Mouse (Mus musculus) monocyte, adult 5-6 weeks (primary cell): Measurements from ENCODE around the gene Rin2. TPM values are rescaled to one million over a fixed set of nuclear protein-coding genes. Genes with fewer than 3 reads are reported as not detected.
A peak's percentile ranks its signal among the peaks of the same experiment; 100 is the strongest.

ENCODE experiments used
- ATAC-seq: fragments of 153-309, 156-312 bp; replicated peaks from 2 replicates; pipeline ENCODE4 v1.8.0; 2017; ENCODE audit warnings: mild to moderate bottlenecking; ENCODE audit not compliant: low TSS enrichment, insufficient number of reproducible peaks, severe bottlenecking, poor library complexity, low FRiP score
- total RNA-seq: library from RNA; stranded (forward); fragments of 200-1000, 200-491, 200-594 nt; gene quantifications from 3 replicates; pipeline ENCODE4 v1.2.3, GENCODE M21; 2017

Rin2 gene
- total RNA-seq, 1 experiment from 2014 or later, result 46.6 TPM

DNA sequence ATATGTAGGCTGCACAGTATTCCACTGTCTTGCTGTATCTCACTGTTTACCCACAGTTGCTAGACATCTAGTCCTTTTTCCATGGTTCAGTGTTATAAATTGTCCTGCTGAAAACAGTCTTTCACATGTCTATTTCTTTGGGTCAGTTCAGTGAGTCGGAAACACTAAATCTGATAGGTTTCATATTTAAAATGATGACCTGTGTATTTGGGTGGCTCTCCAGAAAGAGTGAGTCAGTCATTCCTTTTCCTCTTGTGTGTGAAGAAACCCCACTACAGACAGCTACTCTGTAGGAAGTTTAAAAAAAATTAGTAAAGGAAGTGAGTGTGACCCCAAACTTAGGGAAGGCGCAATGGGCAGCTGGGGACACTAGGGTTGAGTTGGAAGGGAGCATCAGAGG lies 133.2 kb downstream of the Rin2 start:
- ATAC-seq, result no peak

DNA sequence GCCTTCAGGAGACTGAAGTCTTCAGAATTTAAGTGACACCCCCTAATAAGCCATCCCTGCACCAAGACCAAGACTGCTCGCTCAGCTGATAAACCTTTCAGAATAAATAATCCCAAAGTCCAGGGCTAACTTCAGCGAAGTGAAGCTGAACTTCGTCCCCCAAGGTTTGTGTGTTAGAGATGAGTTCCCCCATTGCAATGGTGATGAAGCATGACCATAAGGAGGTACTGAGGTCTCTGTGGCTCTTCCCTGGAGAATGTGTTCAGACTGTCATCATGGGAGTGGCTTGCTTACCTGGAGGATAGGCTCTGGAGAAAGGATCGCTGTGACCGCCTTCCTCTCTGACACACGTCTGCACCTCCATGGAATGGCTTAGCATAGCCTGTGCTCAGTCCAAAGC lies 133.7 kb downstream of the Rin2 start:
- ATAC-seq, result no peak

DNA sequence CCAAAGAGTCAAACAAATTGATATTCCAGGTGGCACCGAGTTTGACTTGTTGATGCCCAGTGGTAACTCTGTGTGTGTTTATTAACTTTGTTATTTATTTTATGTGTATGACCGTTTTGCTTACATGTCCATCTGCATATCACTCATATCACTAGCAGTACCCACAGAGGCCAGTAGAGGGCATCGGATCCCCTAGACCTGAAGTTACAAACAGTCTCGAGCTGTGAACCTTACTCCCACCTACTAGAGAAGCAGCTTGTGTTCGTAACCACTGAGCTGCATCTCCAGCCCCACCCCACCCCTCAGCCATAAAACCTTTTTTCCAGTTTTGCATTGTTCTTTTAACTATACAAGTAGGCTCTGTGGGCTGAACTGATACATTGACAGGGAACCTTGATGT lies 135.7 kb downstream of the Rin2 start:
- peak; percentile 38; the same call in 1 of the 2 replicates for ATAC-seq

DNA sequence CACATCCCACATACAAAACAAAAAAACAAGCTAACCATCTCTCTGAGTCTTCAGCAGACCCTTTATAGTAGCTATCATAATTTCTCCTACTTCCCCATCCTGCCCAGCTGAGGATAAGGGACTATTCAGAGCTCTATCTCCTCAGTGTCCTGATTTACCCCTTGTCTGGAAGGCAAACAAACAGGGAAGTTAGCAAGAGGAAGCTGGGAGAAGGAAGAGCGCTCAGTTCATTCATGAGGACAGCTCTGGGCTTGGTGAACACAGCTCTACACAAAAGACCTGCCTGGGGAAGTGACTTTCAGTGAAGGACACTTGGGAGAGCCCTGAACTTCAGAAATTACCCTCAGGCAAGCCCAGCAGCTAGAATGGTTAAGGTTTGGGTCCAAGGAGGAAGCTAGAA lies 137.8 kb downstream of the Rin2 start:
- peak; percentile 58 for ATAC-seq

DNA sequence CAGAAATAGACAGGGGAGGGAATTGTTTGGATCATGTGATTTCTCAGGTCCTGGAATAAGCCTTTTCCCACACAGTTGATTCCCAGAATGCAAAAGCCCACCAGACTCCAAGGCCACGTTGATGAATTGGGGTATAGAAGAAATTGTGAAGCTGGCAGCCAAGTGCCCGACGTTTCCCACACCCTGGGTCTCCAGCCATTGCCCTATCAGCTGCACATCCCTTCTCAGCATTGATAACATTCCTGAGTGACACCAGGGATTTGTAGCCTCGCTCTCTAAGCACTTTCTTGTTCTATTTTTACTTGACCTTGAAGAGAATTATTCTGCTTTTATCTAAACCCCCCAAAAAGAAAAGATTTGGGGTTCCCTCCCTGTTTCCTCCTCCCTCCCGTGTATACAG lies 142.2 kb downstream of the Rin2 start:
- no peak for ATAC-seq

DNA sequence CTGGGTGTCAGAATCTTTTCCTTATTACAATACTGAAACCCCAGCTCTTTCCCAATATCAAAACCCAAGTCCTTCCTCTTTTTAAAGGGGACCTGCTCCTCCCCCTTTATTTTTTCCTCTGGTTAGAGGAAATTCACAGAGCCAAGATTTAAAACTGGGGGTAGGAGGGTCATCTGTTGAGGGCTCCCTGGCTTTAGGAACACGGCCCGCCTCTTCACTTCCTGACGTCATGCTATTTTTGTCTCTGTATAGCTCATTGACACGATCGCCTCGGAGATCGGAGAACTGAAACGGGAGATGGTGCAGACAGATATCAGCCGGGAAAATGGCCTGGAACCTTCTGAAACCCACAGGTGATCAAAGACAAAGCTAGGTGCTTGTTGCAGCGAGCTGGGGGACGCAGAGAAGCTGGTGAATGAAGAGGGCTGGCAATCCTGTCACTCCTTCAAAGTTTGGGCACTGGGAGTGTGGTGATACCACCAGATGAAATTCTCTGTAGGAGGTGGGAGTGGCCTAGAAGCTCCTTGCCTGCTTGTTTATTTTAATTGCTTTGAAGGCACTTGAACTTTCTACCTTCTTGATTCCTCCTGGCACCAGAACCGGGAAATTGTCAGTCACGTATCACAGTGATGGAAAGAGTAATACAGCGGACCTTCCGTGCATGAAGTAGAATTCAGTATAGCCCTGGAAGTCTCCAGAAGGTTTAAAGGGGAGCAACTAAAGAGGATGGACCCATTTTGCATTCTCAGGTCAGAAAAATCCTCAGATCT lies 147.2 kb downstream of the Rin2 start:
- peak; percentile 80 for ATAC-seq

DNA sequence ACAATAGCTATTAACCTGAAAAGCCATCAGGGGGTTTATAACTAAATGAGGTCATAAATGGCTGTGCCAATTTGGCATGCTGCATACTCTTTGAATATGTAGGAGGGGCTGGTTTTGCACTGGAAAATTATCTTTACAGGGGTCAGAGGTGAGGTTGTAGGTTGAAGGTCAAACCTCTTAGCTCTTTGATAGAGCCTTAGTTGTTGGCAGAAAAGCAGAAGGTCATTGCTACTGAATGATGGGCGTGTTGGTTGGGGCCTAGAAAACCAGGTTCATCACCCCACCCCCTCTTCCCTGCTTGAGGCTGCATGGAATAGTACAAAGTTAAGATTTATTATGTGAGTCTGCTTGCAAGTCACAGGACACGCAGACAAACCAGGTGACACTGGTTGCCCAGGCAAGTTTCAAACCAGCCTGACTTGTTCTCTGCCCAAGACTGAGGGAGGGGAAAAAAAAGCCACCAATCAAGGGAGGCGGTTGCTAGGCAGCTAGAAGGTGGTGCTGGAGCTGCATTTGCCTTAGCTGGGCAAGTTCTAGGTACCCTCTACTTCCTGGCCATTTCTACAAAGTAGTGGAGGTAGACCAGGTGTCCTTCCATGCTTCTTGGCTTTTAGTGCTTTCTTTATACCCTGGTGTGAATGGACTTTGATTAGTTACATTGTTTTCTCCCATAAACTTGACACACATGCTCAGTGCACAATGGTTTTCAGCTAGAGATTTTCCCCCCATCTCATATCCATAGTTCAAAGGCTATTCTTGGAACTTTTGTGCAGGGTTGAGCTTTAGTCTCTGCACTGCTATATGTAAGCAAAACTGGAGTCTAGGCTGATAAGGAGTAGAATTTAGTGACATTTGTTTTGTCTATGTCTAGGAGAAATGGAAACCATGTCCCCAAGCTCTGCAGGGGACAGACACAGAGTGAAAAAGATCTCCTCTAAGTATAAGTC lies 148.0 kb downstream of the Rin2 start:
- ATAC-seq, result peak; percentile 58

DNA sequence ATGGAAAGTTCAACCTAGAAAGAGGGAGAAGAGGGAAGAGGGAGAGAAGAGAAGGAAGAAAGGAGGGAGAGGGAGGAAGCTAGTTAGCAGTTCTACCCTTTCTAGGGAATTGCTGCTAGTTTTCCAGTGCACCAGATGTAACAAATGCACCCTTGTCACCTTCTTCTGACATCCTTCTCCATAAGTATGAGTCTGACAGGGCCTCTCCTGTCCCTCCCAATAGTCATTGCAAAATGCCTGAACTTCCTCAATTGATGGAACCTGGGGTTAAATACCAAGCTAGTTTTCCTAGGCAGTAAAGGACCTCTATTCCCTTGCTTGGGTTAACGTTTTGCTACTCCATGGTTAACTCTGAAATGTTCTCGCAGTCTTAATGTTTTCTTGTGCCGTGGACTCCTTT lies 149.7 kb downstream of the Rin2 start:
- peak; percentile 47 for ATAC-seq

DNA sequence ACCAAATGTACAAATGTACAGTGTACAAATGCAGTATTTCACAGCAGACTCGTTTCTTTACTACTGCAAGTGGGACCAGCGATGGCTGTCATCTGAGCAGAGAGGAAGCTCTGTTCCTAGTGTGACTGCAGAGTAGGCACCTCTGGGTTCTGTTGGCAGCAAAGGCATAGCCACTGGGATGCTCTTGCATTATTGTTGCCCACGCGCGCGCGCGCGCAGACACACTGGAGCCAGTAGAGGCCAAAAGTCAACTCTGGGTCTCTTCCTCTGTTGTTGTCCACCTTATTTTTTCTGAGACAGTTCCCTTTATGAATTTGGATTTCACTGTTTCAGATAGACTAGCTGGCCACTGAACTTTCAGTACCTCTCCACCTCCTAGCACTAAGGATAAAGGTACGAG lies 150.2 kb downstream of the Rin2 start:
- ATAC-seq, result no peak

DNA sequence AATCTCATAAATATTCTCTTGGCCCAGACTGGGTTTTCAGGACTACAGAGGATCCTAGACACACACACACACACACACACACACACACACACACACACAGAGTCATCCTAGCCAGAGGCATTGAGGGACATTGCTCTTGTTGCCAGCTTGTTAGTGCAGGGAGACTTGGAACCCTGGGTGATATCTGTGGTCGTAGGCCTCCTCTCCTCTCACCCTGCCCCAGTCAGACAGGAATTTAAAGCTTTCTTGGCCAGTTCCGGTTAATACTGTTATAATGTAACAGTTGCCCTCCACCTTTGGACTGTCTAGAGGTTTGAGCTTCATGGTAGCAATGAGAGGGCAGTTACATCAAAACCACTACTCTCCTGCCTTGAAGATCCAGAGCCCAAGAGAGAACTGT lies 152.9 kb downstream of the Rin2 start:
- ATAC-seq, result no peak

DNA sequence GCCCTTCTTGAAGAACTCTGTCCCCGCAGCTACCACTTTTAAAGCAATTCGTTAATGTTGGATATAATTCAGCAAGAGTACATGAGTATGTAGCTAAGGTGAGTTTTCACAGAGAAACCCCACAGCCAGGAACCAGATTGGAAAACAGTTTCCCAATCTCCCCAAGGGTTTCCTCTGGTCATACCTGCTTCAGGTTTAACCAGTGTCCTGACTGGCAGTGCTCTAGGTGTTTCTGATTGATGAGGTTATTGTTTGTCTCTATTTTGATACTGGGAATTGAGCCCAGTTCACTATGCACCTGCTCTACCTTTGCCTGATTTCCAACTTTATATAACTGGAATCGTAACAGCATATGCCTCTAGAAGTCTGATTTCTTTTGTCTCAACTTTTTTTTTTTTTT lies 153.6 kb downstream of the Rin2 start:
- no peak for ATAC-seq

DNA sequence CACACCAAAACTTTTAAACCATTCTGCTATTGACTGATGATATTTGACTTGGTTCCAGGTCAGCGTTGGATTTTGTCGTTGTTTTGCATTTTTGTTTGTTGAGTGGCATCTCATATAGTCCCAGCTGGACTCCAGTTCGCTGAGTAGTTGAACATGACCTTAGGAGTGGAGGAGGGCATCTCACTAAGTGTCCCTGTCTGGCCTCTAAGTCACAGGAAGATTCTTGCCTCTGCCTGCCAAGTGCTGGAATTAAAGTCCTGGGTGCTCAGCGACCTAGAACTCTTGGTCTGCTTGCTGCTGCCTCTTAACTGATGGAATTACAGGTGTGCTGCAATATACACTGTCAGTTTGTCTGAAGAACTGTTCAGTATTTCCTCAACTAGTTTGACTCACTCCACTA lies 154.2 kb downstream of the Rin2 start:
- no peak for ATAC-seq

DNA sequence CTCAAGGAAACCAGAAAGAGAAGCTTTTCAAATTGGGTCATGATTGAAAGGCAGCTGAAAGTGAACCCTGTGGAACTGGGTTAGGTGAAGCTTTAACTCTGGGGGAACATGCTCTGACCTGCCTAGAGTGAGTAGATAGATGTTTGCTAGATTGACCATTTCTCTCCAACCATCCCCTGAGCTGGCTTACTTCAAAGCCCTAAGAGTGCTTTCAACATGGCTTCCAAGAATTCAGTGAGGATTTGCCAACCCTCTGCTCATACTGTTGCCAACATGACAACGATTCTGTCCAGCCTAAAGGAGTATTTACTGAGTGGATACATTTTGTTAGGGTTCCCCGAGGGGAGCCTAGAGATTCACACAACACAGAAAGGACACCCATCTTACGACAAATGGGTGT lies 155.4 kb downstream of the Rin2 start:
- no peak for ATAC-seq

DNA sequence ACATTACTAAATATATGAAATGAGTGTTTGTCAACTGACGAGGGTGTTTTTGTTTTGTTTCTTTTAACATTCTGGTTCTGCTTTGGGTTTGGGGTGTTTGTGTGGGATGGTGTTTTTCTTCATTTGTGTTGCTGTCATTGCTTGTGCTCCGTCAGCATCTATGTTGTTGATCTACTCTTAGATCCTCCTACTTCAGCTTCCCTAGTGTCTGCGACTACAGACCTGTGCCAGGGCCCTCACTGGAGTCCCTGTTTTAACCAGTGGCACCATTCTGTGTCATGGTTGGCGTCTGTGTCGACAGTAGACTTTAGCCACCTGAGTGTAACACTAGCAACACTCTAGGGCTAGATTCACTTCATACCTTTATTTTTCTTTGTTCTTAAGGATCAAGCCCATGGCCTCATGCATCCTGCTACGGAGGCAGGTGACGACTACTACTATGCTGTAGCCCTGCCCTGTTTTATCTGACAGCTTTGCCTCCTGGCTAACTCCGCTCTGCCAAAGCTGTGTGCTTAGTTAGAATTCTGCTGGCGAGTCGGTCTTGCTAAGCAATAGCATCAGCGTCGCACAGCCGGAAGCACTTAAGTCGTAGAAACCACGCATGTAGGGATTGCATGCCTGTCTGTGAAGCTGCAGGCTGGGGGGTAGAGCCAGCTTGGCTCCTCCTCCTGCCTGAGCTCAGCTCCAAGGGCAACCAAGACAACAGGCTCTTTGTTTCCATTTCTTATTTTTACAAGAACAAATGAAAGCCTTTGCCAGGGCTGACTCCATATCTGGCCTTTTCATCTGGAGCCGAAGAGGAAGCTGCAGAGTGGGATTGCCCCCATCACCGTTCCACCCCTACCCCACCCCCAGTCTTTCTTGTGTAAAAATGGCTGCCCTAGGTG lies 157.2 kb downstream of the Rin2 start:
- peak; percentile 58 for ATAC-seq

DNA sequence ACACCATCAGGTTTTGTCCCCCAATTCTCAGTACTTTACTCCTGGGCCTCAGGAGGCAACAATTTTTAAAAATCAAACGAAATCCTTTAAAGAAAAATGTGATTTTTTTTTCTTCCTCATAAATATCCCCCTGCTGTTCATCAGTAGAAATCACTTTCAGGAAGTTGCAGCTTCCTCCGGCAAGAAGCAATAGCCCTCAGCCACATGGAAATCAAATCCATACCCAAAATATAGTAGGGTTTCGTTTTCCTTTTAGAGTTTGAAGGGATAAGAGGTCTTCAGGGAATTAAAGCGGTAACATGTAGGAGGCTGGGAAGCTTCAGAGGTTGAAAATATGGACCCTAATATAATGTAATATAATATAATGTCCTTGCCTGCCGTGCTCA lies 157.8 kb downstream of the Rin2 start:
- ATAC-seq, result no peak

DNA sequence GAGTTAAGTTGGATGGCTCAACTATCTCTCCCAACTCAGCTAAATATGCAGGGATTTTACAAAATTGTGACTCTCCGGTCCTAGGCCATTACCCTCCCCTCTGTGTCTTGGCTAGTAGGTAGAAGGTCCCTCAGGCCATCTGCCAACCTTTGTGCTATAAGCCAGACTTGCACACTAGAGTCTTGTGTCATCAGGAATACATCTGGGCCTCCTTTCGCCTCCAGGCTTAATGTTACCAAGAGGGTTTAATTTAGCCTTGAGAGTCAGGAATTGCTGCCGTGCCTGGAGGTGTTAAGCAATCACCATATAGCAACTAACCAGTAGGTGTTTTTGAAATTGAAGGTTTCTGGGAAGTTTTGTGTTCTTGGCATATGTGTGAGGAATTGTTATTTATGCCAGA lies 158.3 kb downstream of the Rin2 start:
- no peak for ATAC-seq

DNA sequence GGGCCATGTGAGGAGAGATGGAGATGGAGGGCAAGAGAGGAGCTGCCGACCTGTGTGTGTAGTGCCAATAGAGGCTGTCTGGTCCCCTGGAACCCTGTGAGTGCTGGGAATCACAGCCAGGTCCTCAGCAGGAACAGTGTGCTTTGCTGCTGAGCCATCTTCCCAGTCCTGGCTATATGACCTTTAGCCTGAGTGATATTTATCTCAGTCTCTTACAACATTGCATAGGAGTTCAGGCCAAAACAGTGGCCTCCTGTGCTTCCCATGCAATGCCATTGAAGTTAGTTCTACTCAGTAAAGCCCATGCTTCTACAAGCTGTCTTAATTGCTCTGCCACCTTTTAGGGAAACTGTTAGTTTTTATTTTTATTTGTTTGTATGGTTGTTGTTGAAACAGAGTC lies 160.9 kb downstream of the Rin2 start:
- no peak for ATAC-seq

DNA sequence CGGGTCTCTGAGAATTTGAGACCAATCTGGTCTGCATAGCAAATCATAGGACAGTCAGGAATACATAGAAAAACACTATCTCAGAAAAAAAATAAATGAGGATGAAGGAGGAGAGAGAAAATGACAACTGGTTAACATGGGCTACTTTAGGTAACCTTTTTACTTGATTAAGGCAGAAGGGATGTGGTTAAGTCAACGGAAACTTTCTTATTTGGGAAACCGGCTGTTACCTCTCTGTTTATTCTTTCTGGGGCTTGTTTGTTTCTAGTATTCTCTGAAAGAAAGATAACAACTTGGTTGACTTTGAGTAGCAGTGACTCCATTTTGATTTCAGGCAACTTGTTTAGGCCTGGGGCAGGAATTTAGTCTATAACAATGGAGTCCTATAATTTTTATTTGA lies 163.7 kb downstream of the Rin2 start:
- ATAC-seq, result no peak
